In the genomic region with DNA sequence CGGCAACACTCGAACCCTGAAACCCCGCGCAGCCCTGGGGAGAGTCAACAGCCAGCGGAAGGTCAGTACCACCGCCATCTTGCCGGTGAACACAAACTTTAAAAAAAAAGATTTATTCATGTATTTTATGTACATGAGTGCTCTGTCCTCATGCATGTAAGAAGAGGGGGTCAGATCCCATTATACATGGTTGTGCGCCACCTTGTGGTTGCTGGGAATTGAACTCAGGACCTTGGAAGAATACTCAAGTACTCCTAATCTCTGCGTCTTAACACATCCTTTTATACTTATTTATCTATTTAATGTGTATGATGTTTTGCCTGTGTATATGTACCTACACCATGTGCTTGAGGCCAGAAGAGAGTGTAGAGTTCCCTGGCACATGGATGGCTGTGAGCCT, we compare ENCODE assay signal across 10 mouse cellular contexts. TPM values are rescaled to one million over a fixed set of nuclear protein-coding genes. Genes with fewer than 3 reads are reported as not detected.
A peak's percentile ranks its signal among the peaks of the same experiment; 100 is the strongest.
DNase-seq lines count a peak whose midpoint lies in the region; ATAC-seq and TF ChIP-seq lines count a peak whose summit lies in the region.
"Had no signal": no experiment of that assay in that cellular context is flagged by ENCODE, and none has a peak within 500 bp of the region (broad histone marks: within the 10 kb centered on the region; RNA-seq: fewer than 3 reads in every experiment).

No protein-coding gene starts in this region.

- H3K4me2 ChIP-seq in forebrain, embryonic 11.5 days (ENCODE audit: low read depth, low read length, severe bottlenecking) = no peak overlapping the region
- no peak overlapping the region for H3K4me2 ChIP-seq in forebrain, embryonic 16.5 days (ENCODE audit: low read length)
- H3K4me2 ChIP-seq: heart, embryonic 15.5 days had no signal

- H3K27ac ChIP-seq in forebrain, embryonic 11.5 days (ENCODE audit: low read depth, low read length) = no peak overlapping the region
- no peak overlapping the region for H3K27ac ChIP-seq in forebrain, embryonic 16.5 days (ENCODE audit: low read length)
- H3K27ac ChIP-seq: heart, embryonic 15.5 days; macrophage had no signal

- no peak for ATAC-seq in forebrain, embryonic 11.5 days (replicated peaks; ENCODE audit: low FRiP score)
- ATAC-seq in forebrain, embryonic 16.5 days = no peak

- H3K27me3 ChIP-seq in forebrain, embryonic 11.5 days (ENCODE audit: control insufficient read depth, insufficient read depth, low read length) = no peaks in the 10 kb centered on the region
- no peaks in the 10 kb centered on the region for H3K27me3 ChIP-seq in forebrain, embryonic 16.5 days (replicated peaks; ENCODE audit: control insufficient read depth, insufficient read depth, low read length)
- H3K27me3 ChIP-seq: heart, embryonic 15.5 days had no signal

- H3K9ac ChIP-seq in forebrain, embryonic 11.5 days (ENCODE audit: low read length) = no peak overlapping the region
- H3K9ac ChIP-seq in forebrain, embryonic 16.5 days (replicated peaks; ENCODE audit: low read depth, low read length) = no peak overlapping the region
- H3K9ac ChIP-seq: heart, embryonic 15.5 days had no signal

- DNase-seq in forebrain, embryonic 11.5 days (ENCODE audit: low spot score) = peak; percentile 75
- DNase-seq in lung, adult 2 months = no peak
- DNase-seq in lung, postnatal 25 days (ENCODE audit: low spot score) = no peak
- peak; percentile 58 for DNase-seq in c-Kit-positive CD71-negative TER-119-negative erythroid progenitor cells, embryonic 14.5 days (ENCODE audit: low read depth)
- DNase-seq in kidney, postnatal 14 days = peak; percentile 35
- DNase-seq in retina, embryonic 14.5 days (ENCODE audit: low spot score) = peak; percentile 73
- DNase-seq in yolk sac, embryonic 10.5 days (ENCODE audit: low spot score) = no peak

- 73% methylated on average over 9 of the region's 9 CpGs for WGBS in forebrain, embryonic 11.5 days
- 73% methylated on average over 9 of the region's 9 CpGs for WGBS in forebrain, embryonic 16.5 days
- 68% methylated on average over 9 of the region's 9 CpGs for WGBS in lung, adult 2 months

- H3K4me1 ChIP-seq in forebrain, embryonic 11.5 days (replicated peaks; ENCODE audit: control insufficient read depth, insufficient read depth, low read length) = no peaks in the 10 kb centered on the region
- no peaks in the 10 kb centered on the region for H3K4me1 ChIP-seq in forebrain, embryonic 16.5 days (replicated peaks; ENCODE audit: control insufficient read depth, insufficient read depth, low read length)
- no peaks in the 10 kb centered on the region for H3K4me1 ChIP-seq in lung, adult 2 months (ENCODE audit: control insufficient read depth, insufficient read depth, low read length)
- H3K4me1 ChIP-seq: heart, embryonic 15.5 days had no signal

- H3K9me3 ChIP-seq in forebrain, embryonic 11.5 days (ENCODE audit: control insufficient read depth, low read length) = no peaks in the 10 kb centered on the region
- no peaks in the 10 kb centered on the region for H3K9me3 ChIP-seq in forebrain, embryonic 16.5 days (ENCODE audit: control insufficient read depth, low read length)
- H3K9me3 ChIP-seq: heart, embryonic 15.5 days had no signal

- no peak for TF ChIP-seq POLR2A in lung, adult 2 months (IDR thresholded peaks at IDR 0.05; ENCODE audit: borderline replicate concordance, extremely low read depth, low read depth, low read length)

- 0 out of 2 replicates have a peak, but pooled peaks have one; percentile 3 for TF ChIP-seq CTCF in lung, adult 2 months (IDR thresholded peaks at IDR 0.05; ENCODE audit: insufficient read depth, low read length)

- no peak overlapping the region for H3K4me3 ChIP-seq in forebrain, embryonic 11.5 days (ENCODE audit: low read depth, low read length)
- no peak overlapping the region for H3K4me3 ChIP-seq in forebrain, embryonic 16.5 days (replicated peaks; ENCODE audit: low read length)
- no peak overlapping the region for H3K4me3 ChIP-seq in lung, adult 2 months (replicated peaks; ENCODE audit: extremely low read depth, low read depth, low read length)
- H3K4me3 ChIP-seq: heart, embryonic 15.5 days had no signal

- no peaks in the 10 kb centered on the region for H3K36me3 ChIP-seq in forebrain, embryonic 11.5 days (ENCODE audit: control insufficient read depth, insufficient read depth, low read length)
- no peaks in the 10 kb centered on the region for H3K36me3 ChIP-seq in forebrain, embryonic 16.5 days (ENCODE audit: control insufficient read depth, insufficient read depth)
- H3K36me3 ChIP-seq: heart, embryonic 15.5 days had no signal

RNA-seq across cellular contexts. Expression of a gene that starts 47.1 kb away (rescaled TPM):
- not detected in 2 replicates for polyA plus RNA-seq in forebrain, embryonic 11.5 days (2014; fragmentation: Nextera tagmentation; extraction: Ambion mirVana)
- polyA plus RNA-seq in forebrain, embryonic 16.5 days (2015; fragmentation: Nextera tagmentation; extraction: Ambion mirVana) = not detected in 2 replicates
- polyA plus RNA-seq in lung, adult 2 months (2012; rRNA removed) = 0.07 and 0.17 TPM in 2 replicates
- polyA plus RNA-seq: macrophage had no signal

RNA-seq across cellular contexts. Expression of a gene that starts 51.7 kb away (rescaled TPM):
- polyA plus RNA-seq in forebrain, embryonic 11.5 days (2014; fragmentation: Nextera tagmentation; extraction: Ambion mirVana) = 2.4 and 3.7 TPM in 2 replicates
- 2.1 and 2.3 TPM in 2 replicates for polyA plus RNA-seq in forebrain, embryonic 16.5 days (2015; fragmentation: Nextera tagmentation; extraction: Ambion mirVana)
- polyA plus RNA-seq in lung, adult 2 months (2012; rRNA removed) = 11.1 and 14.4 TPM in 2 replicates

Comparison
In these comparisons a context has a peak if more than half of its experiments do, and no peak if none do; other contexts are left out.
1. DNase-seq: peak in forebrain, embryonic 11.5 days (single experiment), c-Kit-positive CD71-negative TER-119-negative erythroid progenitor cells, embryonic 14.5 days (single experiment), kidney, postnatal 14 days (single experiment) and retina, embryonic 14.5 days (single experiment); none in lung, adult 2 months (single experiment), lung, postnatal 25 days (single experiment) and yolk sac, embryonic 10.5 days (single experiment).